Mouse (Mus musculus) liver, postnatal 0 days (tissue): ENCODE results near the gene Btg4. TPM values are rescaled to one million over a fixed set of nuclear protein-coding genes. Genes with fewer than 3 reads are reported as not detected.

Source experiments
- ATAC-seq: fragments of 200-750 bp; cut with Nextera tagmentation; 2 replicates; pipeline ENCODE4 v1.8.0; 2017; ENCODE audit warnings: mild to moderate bottlenecking, moderate library complexity
- DNase-seq: peaks from one replicate; pipeline ENCODE4 v3.0.0-alpha.2; 2016
- H3K27ac ChIP-seq: fragments of 300-500 bp; sonication (generic); 2 replicates; pipeline ENCODE4 v1.5.1; 2014; ENCODE audit warnings: antibody characterized with exemption, moderate library complexity, mild to moderate bottlenecking, low read depth
- H3K27me3 ChIP-seq: fragments of 300-500 bp; sonication (generic); 2 replicates; pipeline ENCODE4 v1.6.1; 2014; ENCODE audit warnings: low read length, control low read depth, mixed read lengths; ENCODE audit not compliant: insufficient read depth
- H3K36me3 ChIP-seq: fragments of 300-500 bp; sonication (generic); replicated peaks from 2 replicates; pipeline ENCODE4 v1.6.1; 2014; ENCODE audit warnings: mild to moderate bottlenecking, control low read depth, low read length, moderate library complexity, mixed read lengths; ENCODE audit not compliant: insufficient read depth
- H3K4me1 ChIP-seq: fragments of 300-500 bp; sonication (generic); 2 replicates; pipeline ENCODE4 v1.6.1; 2014; ENCODE audit warnings: antibody characterized with exemption, mild to moderate bottlenecking, control low read depth; ENCODE audit not compliant: insufficient read depth
- H3K4me2 ChIP-seq: fragments of 300-500 bp; sonication (generic); 2 replicates; pipeline ENCODE4 v1.6.1; 2014; ENCODE audit warnings: low read depth, mild to moderate bottlenecking, low read length, moderate library complexity, mixed read lengths
- H3K4me3 ChIP-seq: fragments of 300-500 bp; sonication (generic); 2 replicates; pipeline ENCODE4 v1.5.1; 2014; ENCODE audit warnings: low read depth, low read length
- H3K9ac ChIP-seq: fragments of 300-500 bp; sonication (generic); replicated peaks from 2 replicates; pipeline ENCODE4 v1.6.1; 2014; ENCODE audit warnings: mild to moderate bottlenecking, moderate library complexity
- H3K9me3 ChIP-seq: fragments of 300-500 bp; sonication (generic); 2 replicates; pipeline ENCODE4 v1.6.1; 2016; ENCODE audit warnings: mild to moderate bottlenecking, control low read depth, low read length, mixed read lengths
- CTCF ChIP-seq: sonication (generic); IDR thresholded peaks from 2 replicates; pipeline ENCODE4 v1.5.1; 2016; ENCODE audit warnings: antibody characterized with exemption, low read depth
- EP300 ChIP-seq: IDR thresholded peaks from 2 replicates; pipeline ENCODE4 v1.6.1; 2016; ENCODE audit warnings: antibody characterized with exemption, low read depth, mild to moderate bottlenecking
- WGBS: fragments of 180-500 bp; shearing (Covaris S2); extraction: QIAGEN DNeasy Blood & Tissue Kit; methylation state at CpG from one replicate; pipeline ENCODE4 v1.1.7; 2014; ENCODE audit not compliant: insufficient replicate concordance; 5-methylcytosine and 5-hydroxymethylcytosine counted together
- polyA plus RNA-seq: library from polyadenylated mRNA; unstranded; fragments of >200 nt; fragmentation: Nextera tagmentation; extraction: Ambion mirVana; gene quantifications from 2 replicates; pipeline ENCODE4 v1.2.1, GENCODE M21; 2015

The Btg4 gene
- polyA plus RNA-seq, 1 experiment from 2014 or later = not detected

GRCm38 (mm10) chr9:51101756-51102425 is 41.2 kb downstream of the Btg4 start, which contains the start of gene 4833427G06Rik:
4833427G06Rik (minus strand) TSS chr9:51102078.
- Histone ChIP-seq H3K9ac (no peak within 1 kb of the TSS), H3K27me3 (peaks cover 35% of the 10 kb centered on the region), H3K4me3 (0 out of 2 replicates have a peak within 1 kb of the TSS, but pooled peaks have one; percentile 8), H3K27ac (no peak within 1 kb of the TSS), H3K4me1 (peaks cover 11% of the 10 kb centered on the region), H3K9me3 (no peaks in the 10 kb centered on the region), H3K36me3 (no peaks in the 10 kb centered on the region), H3K4me2 (peak within 1 kb of the TSS; percentile 43)
- DNase-seq (peak; percentile 66), ATAC-seq (no peak)
- WGBS = 10% methylated on average over 27 of the region's 27 CpGs
- TF ChIP-seq CTCF (no peak), EP300 (no peak)

- Histone ChIP-seq H3K9ac (peak overlapping the region; percentile 47; the same call in 1 of the 2 replicates), H3K4me2 (peak overlapping the region; percentile 73), H3K4me1 (peaks cover 11% of the 10 kb centered on the region), H3K27me3 (peaks cover 35% of the 10 kb centered on the region), H3K36me3 (no peaks in the 10 kb centered on the region), H3K27ac (no peak overlapping the region), H3K4me3 (peak overlapping the region; percentile 35), H3K9me3 (no peaks in the 10 kb centered on the region)
- 2% methylated on average over 38 of the region's 44 CpGs for WGBS
- ATAC-seq (0 out of 2 replicates have a peak, but pooled peaks have one; percentile 36), DNase-seq (peak; percentile 44)
- no peak for TF ChIP-seq EP300
- no peak for TF ChIP-seq CTCF
Measured at GRCm38 (mm10) chr9:51102963-51103807, 42.5 kb downstream of the Btg4 start.

GRCm38 (mm10) chr9:51103808-51104514 is 43.3 kb downstream of the Btg4 start:
- H3K9me3 ChIP-seq = no peaks in the 10 kb centered on the region
- peaks cover 35% of the 10 kb centered on the region for H3K27me3 ChIP-seq
- H3K4me2 ChIP-seq = peak overlapping the region; percentile 73
- TF ChIP-seq EP300 (no peak), CTCF (no peak)
- DNase-seq = peak; percentile 51
- peak overlapping the region; percentile 47; the same call in 1 of the 2 replicates for H3K9ac ChIP-seq
- WGBS = 15% methylated on average over 22 of the region's 30 CpGs
- H3K4me3 ChIP-seq = peak overlapping the region; percentile 35
- H3K36me3 ChIP-seq = no peaks in the 10 kb centered on the region
- peaks cover 11% of the 10 kb centered on the region for H3K4me1 ChIP-seq
- H3K27ac ChIP-seq = no peak overlapping the region
- ATAC-seq = peak; percentile 29; the same call in 1 of the 2 replicates

- H3K9ac ChIP-seq = no peak overlapping the region
- peaks cover 35% of the 10 kb centered on the region for H3K27me3 ChIP-seq
- no peak overlapping the region for H3K27ac ChIP-seq
- no peak for ATAC-seq
- H3K36me3 ChIP-seq = no peaks in the 10 kb centered on the region
- H3K4me2 ChIP-seq = no peak overlapping the region
- H3K9me3 ChIP-seq = no peaks in the 10 kb centered on the region
- H3K4me3 ChIP-seq = no peak overlapping the region
- TF ChIP-seq CTCF (no peak), EP300 (no peak)
- 36% methylated on average over 2 of the region's 2 CpGs for WGBS
- peaks cover 11% of the 10 kb centered on the region for H3K4me1 ChIP-seq
- no peak for DNase-seq
Measured at GRCm38 (mm10) chr9:51105751-51106150, 45.0 kb downstream of the Btg4 start.

- H3K27ac ChIP-seq = no peak overlapping the region
- H3K36me3 ChIP-seq = no peaks in the 10 kb centered on the region
- TF ChIP-seq EP300 (no peak), CTCF (no peak)
- WGBS = 50% methylated on average over 4 of the region's 4 CpGs
- H3K9me3 ChIP-seq = no peaks in the 10 kb centered on the region
- ATAC-seq = no peak
- H3K27me3 ChIP-seq = no peaks in the 10 kb centered on the region
- no peak overlapping the region for H3K4me2 ChIP-seq
- no peak overlapping the region for H3K9ac ChIP-seq
- no peak overlapping the region for H3K4me3 ChIP-seq
- H3K4me1 ChIP-seq = no peaks in the 10 kb centered on the region
- DNase-seq = no peak
Measured at GRCm38 (mm10) chr9:51114767-51115166, 54.1 kb downstream of the Btg4 start.
